Mouse (Mus musculus) thymus, adult 2 months (tissue): ENCODE data around the gene Gm20696.

Experiments used
- CTCF ChIP-seq: fragments of 200-500 bp; IDR thresholded peaks from 2 replicates; pipeline ENCODE4 v1.5.1; 2012; ENCODE audit warnings: mild to moderate bottlenecking, control low read depth, low read length, moderate library complexity, borderline replicate concordance; ENCODE audit not compliant: control insufficient read depth, poor library complexity, insufficient read depth; ENCODE audit errors: extremely low read depth
- POLR2A ChIP-seq: fragments of 200-500 bp; IDR thresholded peaks from 2 replicates; pipeline ENCODE4 v1.6.1; 2012; ENCODE audit warnings: mild to moderate bottlenecking, low read length, control low read depth, moderate library complexity; ENCODE audit not compliant: control insufficient read depth, poor library complexity, insufficient read depth; ENCODE audit errors: extremely low read depth

GRCm38 (mm10) chr6:99369156-99369555, 297.4 kb downstream of the Gm20696 start:
- TF ChIP-seq CTCF (no peak), POLR2A (no peak)
